18 mouse cellular contexts compared by ENCODE assay signal in genomic region chr4:139974506-139974905, GRCm38 (mm10). TPM values are rescaled to one million over a fixed set of nuclear protein-coding genes. Genes with fewer than 3 reads are reported as not detected.
DNase-seq lines count a peak whose midpoint lies in the region; ATAC-seq and TF ChIP-seq lines count a peak whose summit lies in the region.
"Had no signal": no experiment of that assay in that cellular context is flagged by ENCODE, and none has a peak within 500 bp of the region (broad histone marks: within the 10 kb centered on the region; RNA-seq: fewer than 3 reads in every experiment).

No protein-coding gene starts in this region.

- H3K4me2 ChIP-seq in forebrain, embryonic 14.5 days (ENCODE audit: low read length) = no peak overlapping the region
- H3K4me2 ChIP-seq in midbrain, embryonic 11.5 days = no peak overlapping the region
- H3K4me2 ChIP-seq in hindbrain, embryonic 11.5 days (replicated peaks; ENCODE audit: low read depth, low read length) = no peak overlapping the region
- no peak overlapping the region for H3K4me2 ChIP-seq in hindbrain, postnatal 0 days (ENCODE audit: low read depth, low read length)
- H3K4me2 ChIP-seq: embryonic facial prominence, embryonic 15.5 days; heart, embryonic 12.5 days; limb, embryonic 15.5 days had no signal

- H3K4me1 ChIP-seq in forebrain, embryonic 10.5 days = peaks cover 35% of the 10 kb centered on the region
- H3K4me1 ChIP-seq in forebrain, embryonic 14.5 days (ENCODE audit: control insufficient read depth, insufficient read depth, low read length) = no peaks in the 10 kb centered on the region; the same call in 1 of the 2 replicates
- peaks cover 55% of the 10 kb centered on the region for H3K4me1 ChIP-seq in midbrain, embryonic 10.5 days
- peaks cover 7% of the 10 kb centered on the region; the same call in 1 of the 2 replicates for H3K4me1 ChIP-seq in midbrain, embryonic 11.5 days (ENCODE audit: control insufficient read depth, insufficient read depth, low read length)
- H3K4me1 ChIP-seq in hindbrain, embryonic 11.5 days (replicated peaks; ENCODE audit: control insufficient read depth, insufficient read depth, low read length) = peaks cover 10% of the 10 kb centered on the region
- H3K4me1 ChIP-seq in hindbrain, postnatal 0 days (ENCODE audit: insufficient read depth, low read length) = peaks cover 4% of the 10 kb centered on the region; the same call in 1 of the 2 replicates
- H3K4me1 ChIP-seq: limb, embryonic 15.5 days; megakaryocyte, embryonic 14.5 days had no signal

- TF ChIP-seq CTCF in hindbrain, postnatal 0 days (IDR thresholded peaks at IDR 0.05; ENCODE audit: low read depth) = no peak

- no peak overlapping the region for H3K9ac ChIP-seq in forebrain, embryonic 14.5 days (ENCODE audit: low read length)
- H3K9ac ChIP-seq in midbrain, embryonic 11.5 days (ENCODE audit: low read length) = no peak overlapping the region
- 0 out of 2 replicates have a peak overlapping the region, but pooled peaks have one; percentile 7 for H3K9ac ChIP-seq in hindbrain, embryonic 11.5 days (ENCODE audit: low read depth, low read length)
- H3K9ac ChIP-seq in hindbrain, postnatal 0 days (replicated peaks; ENCODE audit: low read length) = no peak overlapping the region
- H3K9ac ChIP-seq: embryonic facial prominence, embryonic 15.5 days; heart, embryonic 12.5 days; limb, embryonic 15.5 days; liver, postnatal 0 days had no signal

- H3K27ac ChIP-seq in forebrain, embryonic 10.5 days = 0 out of 2 replicates have a peak overlapping the region, but pooled peaks have one; percentile 54
- no peak overlapping the region for H3K27ac ChIP-seq in forebrain, embryonic 14.5 days (ENCODE audit: low read depth, low read length)
- H3K27ac ChIP-seq in midbrain, embryonic 10.5 days (replicated peaks) = peak overlapping the region; percentile 53; the same call in 1 of the 2 replicates
- no peak overlapping the region for H3K27ac ChIP-seq in midbrain, embryonic 11.5 days (ENCODE audit: low read depth, low read length)
- peak overlapping the region; percentile 47; the same call in 1 of the 2 replicates for H3K27ac ChIP-seq in hindbrain, embryonic 11.5 days (ENCODE audit: low read depth, low read length)
- H3K27ac ChIP-seq in hindbrain, postnatal 0 days = peak overlapping the region; percentile 32
- H3K27ac ChIP-seq: embryonic facial prominence, embryonic 15.5 days; gastrocnemius, adult 2 months; limb, embryonic 15.5 days had no signal

- DNase-seq in forebrain, embryonic 10.5 days (ENCODE audit: extremely low spot score, low spot score) = no peak
- DNase-seq in forebrain, embryonic 14.5 days (ENCODE audit: low spot score) = no peak
- DNase-seq in midbrain, embryonic 10.5 days (ENCODE audit: low spot score) = no peak
- DNase-seq in midbrain, embryonic 11.5 days (ENCODE audit: low spot score, missing footprints) = no peak
- DNase-seq in hindbrain, embryonic 11.5 days (ENCODE audit: low spot score) = peak; percentile 48
- DNase-seq in hindbrain, postnatal 0 days (ENCODE audit: low spot score) = peak; percentile 63
- DNase-seq in testis, postnatal 14 days (ENCODE audit: low spot score) = no peak
- DNase-seq: cerebellum, adult 8-10 months; gastrocnemius, adult 2 months; liver, postnatal 0 days; lung, postnatal 14 days; thymus, postnatal 14 days had no signal

- H3K36me3 ChIP-seq in forebrain, embryonic 10.5 days (replicated peaks) = no peaks in the 10 kb centered on the region
- H3K36me3 ChIP-seq in forebrain, embryonic 14.5 days (ENCODE audit: control insufficient read depth, insufficient read depth, low read length) = no peaks in the 10 kb centered on the region
- no peaks in the 10 kb centered on the region for H3K36me3 ChIP-seq in midbrain, embryonic 10.5 days
- no peaks in the 10 kb centered on the region for H3K36me3 ChIP-seq in midbrain, embryonic 11.5 days (ENCODE audit: control insufficient read depth, insufficient read depth, low read length)
- H3K36me3 ChIP-seq in hindbrain, embryonic 11.5 days (ENCODE audit: control insufficient read depth, insufficient read depth, low read length) = no peaks in the 10 kb centered on the region
- no peaks in the 10 kb centered on the region for H3K36me3 ChIP-seq in hindbrain, postnatal 0 days (ENCODE audit: insufficient read depth, low read length)
- H3K36me3 ChIP-seq: embryonic facial prominence, embryonic 15.5 days; heart, embryonic 12.5 days; limb, embryonic 15.5 days had no signal

- ATAC-seq in forebrain, embryonic 14.5 days = no peak
- no peak for ATAC-seq in midbrain, embryonic 11.5 days (ENCODE audit: low FRiP score)
- ATAC-seq in hindbrain, embryonic 11.5 days (ENCODE audit: low FRiP score) = no peak
- ATAC-seq in hindbrain, postnatal 0 days = peak; percentile 67; the same call in 1 of the 2 replicates
- ATAC-seq: intestine, postnatal 0 days; liver, postnatal 0 days had no signal

- H3K27me3 ChIP-seq in forebrain, embryonic 10.5 days (ENCODE audit: poor library complexity, severe bottlenecking) = no peaks in the 10 kb centered on the region
- H3K27me3 ChIP-seq in forebrain, embryonic 14.5 days (replicated peaks; ENCODE audit: control insufficient read depth, insufficient read depth, low read length) = no peaks in the 10 kb centered on the region
- no peaks in the 10 kb centered on the region for H3K27me3 ChIP-seq in midbrain, embryonic 10.5 days (ENCODE audit: low read depth, poor library complexity, severe bottlenecking)
- no peaks in the 10 kb centered on the region for H3K27me3 ChIP-seq in midbrain, embryonic 11.5 days (ENCODE audit: control insufficient read depth, insufficient read depth, low read length)
- H3K27me3 ChIP-seq in hindbrain, embryonic 11.5 days (ENCODE audit: control insufficient read depth, insufficient read depth, low read length) = no peaks in the 10 kb centered on the region; the same call in 1 of the 2 replicates
- H3K27me3 ChIP-seq in hindbrain, postnatal 0 days (ENCODE audit: insufficient read depth, low read length) = no peaks in the 10 kb centered on the region
- H3K27me3 ChIP-seq: embryonic facial prominence, embryonic 15.5 days; limb, embryonic 15.5 days; megakaryocyte, embryonic 14.5 days had no signal

- H3K9me3 ChIP-seq in forebrain, embryonic 10.5 days = no peaks in the 10 kb centered on the region
- H3K9me3 ChIP-seq in forebrain, embryonic 14.5 days (replicated peaks; ENCODE audit: control insufficient read depth, low read length) = no peaks in the 10 kb centered on the region
- no peaks in the 10 kb centered on the region for H3K9me3 ChIP-seq in midbrain, embryonic 10.5 days (replicated peaks)
- H3K9me3 ChIP-seq in midbrain, embryonic 11.5 days (ENCODE audit: control insufficient read depth, low read length) = no peaks in the 10 kb centered on the region
- H3K9me3 ChIP-seq in hindbrain, embryonic 11.5 days (ENCODE audit: control insufficient read depth, low read length) = no peaks in the 10 kb centered on the region
- no peaks in the 10 kb centered on the region for H3K9me3 ChIP-seq in hindbrain, postnatal 0 days (ENCODE audit: low read length)
- H3K9me3 ChIP-seq: embryonic facial prominence, embryonic 15.5 days; heart, embryonic 12.5 days; limb, embryonic 15.5 days; megakaryocyte, embryonic 14.5 days had no signal

- WGBS in forebrain, embryonic 10.5 days = 75% methylated on average over 7 of the region's 7 CpGs
- 61% methylated on average over 7 of the region's 7 CpGs for WGBS in forebrain, embryonic 14.5 days
- WGBS in midbrain, embryonic 10.5 days = 54% methylated on average over 7 of the region's 7 CpGs
- WGBS in midbrain, embryonic 11.5 days = 61% methylated on average over 7 of the region's 7 CpGs
- WGBS in hindbrain, embryonic 11.5 days = 37% methylated on average over 7 of the region's 7 CpGs
- WGBS in hindbrain, postnatal 0 days = 32% methylated on average over 7 of the region's 7 CpGs

- H3K4me3 ChIP-seq in forebrain, embryonic 10.5 days = no peak overlapping the region
- no peak overlapping the region for H3K4me3 ChIP-seq in forebrain, embryonic 14.5 days (ENCODE audit: low read depth, low read length)
- H3K4me3 ChIP-seq in midbrain, embryonic 10.5 days = no peak overlapping the region
- H3K4me3 ChIP-seq in midbrain, embryonic 11.5 days (ENCODE audit: low read depth, low read length) = no peak overlapping the region
- H3K4me3 ChIP-seq in hindbrain, embryonic 11.5 days (ENCODE audit: low read depth, low read length) = no peak overlapping the region
- no peak overlapping the region for H3K4me3 ChIP-seq in hindbrain, postnatal 0 days (ENCODE audit: low read length)
- H3K4me3 ChIP-seq: embryonic facial prominence, embryonic 15.5 days; gastrocnemius, adult 2 months; heart, embryonic 12.5 days; limb, embryonic 15.5 days; megakaryocyte, embryonic 14.5 days had no signal

RNA-seq across cellular contexts. Expression of gene Klhdc7a, which starts 6.7 kb away (rescaled TPM):
- polyA plus RNA-seq in forebrain, embryonic 10.5 days (2016; fragmentation: Nextera tagmentation; extraction: Ambion mirVana) = 0.21 and 0.24 TPM in 2 replicates
- 0.22 and 0.40 TPM in 2 replicates for polyA plus RNA-seq in forebrain, embryonic 14.5 days (2014; fragmentation: Nextera tagmentation; extraction: Ambion mirVana)
- 0.11 and 0.22 TPM in 2 replicates for polyA plus RNA-seq in midbrain, embryonic 10.5 days (2016; fragmentation: Nextera tagmentation; extraction: Ambion mirVana)
- polyA plus RNA-seq in midbrain, embryonic 11.5 days (2014; fragmentation: Nextera tagmentation; extraction: Ambion mirVana) = 0.10 and 0.17 TPM in 2 replicates
- 0.29 and 0.46 TPM in 2 replicates for polyA plus RNA-seq in hindbrain, embryonic 11.5 days (2014; fragmentation: Nextera tagmentation; extraction: Ambion mirVana)
- 1.0 and 1.6 TPM in 2 replicates for total RNA-seq in hindbrain, postnatal 0 days (2014; rRNA removed)
- polyA plus RNA-seq in hindbrain, postnatal 0 days (2015; fragmentation: Nextera tagmentation; extraction: Ambion mirVana) = 0.58 and 0.69 TPM in 2 replicates
- total RNA-seq: granulocyte monocyte progenitor cell, adult 5-6 weeks had no signal

Comparison
In these comparisons a context has a peak if more than half of its experiments do, and no peak if none do; other contexts are left out.
1. H3K27ac ChIP-seq: peak in forebrain, embryonic 10.5 days (single experiment), midbrain, embryonic 10.5 days (single experiment), hindbrain, embryonic 11.5 days (single experiment) and hindbrain, postnatal 0 days (single experiment); none in forebrain, embryonic 14.5 days (single experiment) and midbrain, embryonic 11.5 days (single experiment).
2. DNase-seq: peak in hindbrain, embryonic 11.5 days (single experiment) and hindbrain, postnatal 0 days (single experiment); none in forebrain, embryonic 10.5 days (single experiment), forebrain, embryonic 14.5 days (single experiment), midbrain, embryonic 10.5 days (single experiment), midbrain, embryonic 11.5 days (single experiment) and testis, postnatal 14 days (single experiment).